Mouse (Mus musculus): Measurements from ENCODE around the gene Rnf24. TPM values are rescaled to one million over a fixed set of nuclear protein-coding genes. Genes with fewer than 3 reads are reported as not detected.

Rnf24 gene
- 0.94 and 1.2 TPM in 2 replicates for polyA plus RNA-seq (2012; rRNA removed)

- Histone ChIP-seq H3K36me3 (ENCODE audit: control insufficient read depth, insufficient read depth, low read length) (no peaks in the 10 kb centered on the region), H3K27me3 (ENCODE audit: control insufficient read depth, insufficient read depth, low read length) (peaks cover 1% of the 10 kb centered on the region; the same call in 1 of the 2 replicates), H3K4me1 (ENCODE audit: control insufficient read depth, insufficient read depth, insufficient read length) (peaks cover 7% of the 10 kb centered on the region; the same call in 1 of the 2 replicates), H3K4me3 (ENCODE audit: extremely low read depth, insufficient read depth, insufficient read length) (peak within 1 kb of the TSS; percentile 90), H3K27ac (ENCODE audit: insufficient read depth, low read length) (peak within 1 kb of the TSS; percentile 67)
- peak; percentile 78 to 99 for DNase-seq (ENCODE audit: low read depth in 1 of 2, low spot score in 2 of 2)
- TF ChIP-seq CTCF (IDR thresholded peaks at IDR 0.05; ENCODE audit: extremely low read depth, insufficient read depth, insufficient read length, insufficient replicate concordance) (no peak), POLR2A (IDR thresholded peaks at IDR 0.05; ENCODE audit: low read depth, low read length) (peak; percentile 25; the same call in 1 of the 2 replicates)
- whole genome bisulfite sequencing, result under 1% methylated on average over 43 of the region's 54 CpGs
These were observed at the start of gene Rnf24 for GRCm38 (mm10) chr2:131352747-131353563. Rnf24 (minus strand) TSS chr2:131352892.

- Histone ChIP-seq H3K4me3 (ENCODE audit: extremely low read depth, insufficient read depth, insufficient read length) (no peak overlapping the region), H3K27ac (ENCODE audit: insufficient read depth, low read length) (no peak overlapping the region), H3K4me1 (ENCODE audit: control insufficient read depth, insufficient read depth, insufficient read length) (no peaks in the 10 kb centered on the region), H3K27me3 (ENCODE audit: control insufficient read depth, insufficient read depth, low read length) (no peaks in the 10 kb centered on the region), H3K36me3 (ENCODE audit: control insufficient read depth, insufficient read depth, low read length) (no peaks in the 10 kb centered on the region)
- TF ChIP-seq CTCF (IDR thresholded peaks at IDR 0.05; ENCODE audit: extremely low read depth, insufficient read depth, insufficient read length, insufficient replicate concordance) (no peak), POLR2A (IDR thresholded peaks at IDR 0.05; ENCODE audit: low read depth, low read length) (no peak)
- DNase-seq (ENCODE audit: low read depth in 1 of 2, low spot score in 2 of 2), result no peak
- 63% methylated on average over 8 of the region's 8 CpGs for WGBS
These were observed 49.3 kb upstream of the Rnf24 start for GRCm38 (mm10) chr2:131401794-131402495.

GRCm38 (mm10) chr2:131400846-131401245, 48.2 kb upstream of the Rnf24 start:
- no peak overlapping the region for H3K4me3 ChIP-seq (ENCODE audit: extremely low read depth, insufficient read depth, insufficient read length)
- no peak for DNase-seq (ENCODE audit: low read depth in 1 of 2, low spot score in 2 of 2)
- no peaks in the 10 kb centered on the region for H3K4me1 ChIP-seq (ENCODE audit: control insufficient read depth, insufficient read depth, insufficient read length)
- H3K27me3 ChIP-seq (ENCODE audit: control insufficient read depth, insufficient read depth, low read length), result no peaks in the 10 kb centered on the region
- TF ChIP-seq POLR2A (IDR thresholded peaks at IDR 0.05; ENCODE audit: low read depth, low read length) (no peak), CTCF (IDR thresholded peaks at IDR 0.05; ENCODE audit: extremely low read depth, insufficient read depth, insufficient read length, insufficient replicate concordance) (no peak)
- no peaks in the 10 kb centered on the region for H3K36me3 ChIP-seq (ENCODE audit: control insufficient read depth, insufficient read depth, low read length)
- 88% methylated on average over 2 of the region's 2 CpGs for WGBS
- no peak overlapping the region for H3K27ac ChIP-seq (ENCODE audit: insufficient read depth, low read length)

DNA sequence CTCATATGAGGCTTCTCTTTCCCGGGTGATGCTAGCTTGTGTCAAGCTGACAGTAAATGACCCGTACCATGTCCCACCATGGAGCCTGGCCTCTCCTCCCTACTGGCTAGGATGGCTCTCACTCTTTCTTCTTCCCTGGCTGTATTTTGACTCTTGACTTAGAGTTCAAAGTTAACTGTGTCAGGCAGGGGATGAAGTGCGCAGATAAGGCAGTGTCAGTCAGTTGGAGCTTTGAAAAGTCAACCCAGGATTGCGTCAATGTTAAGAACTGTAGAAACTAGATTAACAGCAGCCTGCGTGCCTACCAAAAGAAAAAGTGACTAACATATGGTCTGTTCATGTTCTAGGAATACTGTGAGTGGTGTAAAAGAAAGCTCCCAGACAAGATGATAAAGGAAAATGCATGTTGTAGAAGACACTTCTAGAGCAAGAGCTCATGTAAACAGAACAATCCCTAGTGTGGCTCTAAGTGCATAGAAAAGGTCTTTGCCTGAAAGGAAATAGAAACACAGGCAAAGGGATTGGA, 44.7 kb upstream of the Rnf24 start:
- no peaks in the 10 kb centered on the region for H3K36me3 ChIP-seq (ENCODE audit: control insufficient read depth, insufficient read depth, low read length)
- H3K4me1 ChIP-seq (ENCODE audit: control insufficient read depth, insufficient read depth, insufficient read length), result no peaks in the 10 kb centered on the region
- no peak overlapping the region for H3K27ac ChIP-seq (ENCODE audit: insufficient read depth, low read length)
- WGBS, result 88% methylated on average over 5 of the region's 5 CpGs
- no peak for DNase-seq (ENCODE audit: low read depth in 1 of 2, low spot score in 2 of 2)
- H3K4me3 ChIP-seq (ENCODE audit: extremely low read depth, insufficient read depth, insufficient read length), result no peak overlapping the region
- no peaks in the 10 kb centered on the region for H3K27me3 ChIP-seq (ENCODE audit: control insufficient read depth, insufficient read depth, low read length)
- no peak for TF ChIP-seq POLR2A (IDR thresholded peaks at IDR 0.05; ENCODE audit: low read depth, low read length)
- TF ChIP-seq CTCF (IDR thresholded peaks at IDR 0.05; ENCODE audit: extremely low read depth, insufficient read depth, insufficient read length, insufficient replicate concordance), result no peak

DNA sequence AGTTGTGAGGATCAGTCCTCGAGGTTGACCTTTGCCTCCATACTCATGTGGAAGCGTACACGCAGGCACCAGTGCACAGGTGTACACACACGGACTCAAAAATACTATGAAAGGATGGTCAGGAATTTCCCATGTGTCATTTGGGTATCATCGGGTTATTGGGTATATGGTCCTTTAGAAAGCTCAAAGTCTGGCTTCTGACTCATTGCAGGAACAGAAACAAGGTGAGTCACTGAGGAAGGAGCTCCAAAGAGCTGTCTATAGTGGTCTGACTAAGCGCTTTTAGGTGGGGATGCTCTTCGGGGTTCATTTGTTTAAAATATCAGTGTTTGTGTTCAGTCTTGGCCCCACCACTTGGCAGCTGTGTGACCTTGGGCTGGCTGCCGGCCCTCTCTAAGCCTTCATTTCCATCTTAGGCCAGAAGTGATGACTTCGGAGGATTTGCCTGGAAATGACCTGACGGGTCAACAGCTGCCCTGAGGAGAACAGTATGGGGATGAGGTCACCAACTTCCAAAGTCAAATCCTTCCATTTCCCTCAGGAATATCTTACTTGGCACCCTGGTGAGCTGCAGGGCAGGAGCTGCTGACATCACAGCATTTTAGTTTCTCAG, 33.8 kb upstream of the Rnf24 start:
- TF ChIP-seq CTCF (IDR thresholded peaks at IDR 0.05; ENCODE audit: extremely low read depth, insufficient read depth, insufficient read length, insufficient replicate concordance) (no peak), POLR2A (IDR thresholded peaks at IDR 0.05; ENCODE audit: low read depth, low read length) (no peak)
- Histone ChIP-seq H3K36me3 (ENCODE audit: control insufficient read depth, insufficient read depth, low read length) (no peaks in the 10 kb centered on the region), H3K27me3 (ENCODE audit: control insufficient read depth, insufficient read depth, low read length) (no peaks in the 10 kb centered on the region), H3K4me1 (ENCODE audit: control insufficient read depth, insufficient read depth, insufficient read length) (no peaks in the 10 kb centered on the region), H3K4me3 (ENCODE audit: extremely low read depth, insufficient read depth, insufficient read length) (no peak overlapping the region), H3K27ac (ENCODE audit: insufficient read depth, low read length) (no peak overlapping the region)
- DNase-seq (ENCODE audit: low read depth in 1 of 2, low spot score in 2 of 2), result no peak
- WGBS, result 85% methylated on average over 10 of the region's 10 CpGs

GRCm38 (mm10) chr2:131385176-131385575, 32.5 kb upstream of the Rnf24 start:
- H3K27ac ChIP-seq (ENCODE audit: insufficient read depth, low read length), result no peak overlapping the region
- no peak for DNase-seq (ENCODE audit: low read depth in 1 of 2, low spot score in 2 of 2)
- no peaks in the 10 kb centered on the region for H3K27me3 ChIP-seq (ENCODE audit: control insufficient read depth, insufficient read depth, low read length)
- H3K4me3 ChIP-seq (ENCODE audit: extremely low read depth, insufficient read depth, insufficient read length), result no peak overlapping the region
- no peak for TF ChIP-seq CTCF (IDR thresholded peaks at IDR 0.05; ENCODE audit: extremely low read depth, insufficient read depth, insufficient read length, insufficient replicate concordance)
- TF ChIP-seq POLR2A (IDR thresholded peaks at IDR 0.05; ENCODE audit: low read depth, low read length), result no peak
- no peaks in the 10 kb centered on the region for H3K36me3 ChIP-seq (ENCODE audit: control insufficient read depth, insufficient read depth, low read length)
- H3K4me1 ChIP-seq (ENCODE audit: control insufficient read depth, insufficient read depth, insufficient read length), result no peaks in the 10 kb centered on the region
- 86% methylated on average over 4 of the region's 4 CpGs for WGBS

All from spleen, adult 2 months (tissue).